Mouse (Mus musculus): ENCODE measurements around the gene Cbl.

DNA sequence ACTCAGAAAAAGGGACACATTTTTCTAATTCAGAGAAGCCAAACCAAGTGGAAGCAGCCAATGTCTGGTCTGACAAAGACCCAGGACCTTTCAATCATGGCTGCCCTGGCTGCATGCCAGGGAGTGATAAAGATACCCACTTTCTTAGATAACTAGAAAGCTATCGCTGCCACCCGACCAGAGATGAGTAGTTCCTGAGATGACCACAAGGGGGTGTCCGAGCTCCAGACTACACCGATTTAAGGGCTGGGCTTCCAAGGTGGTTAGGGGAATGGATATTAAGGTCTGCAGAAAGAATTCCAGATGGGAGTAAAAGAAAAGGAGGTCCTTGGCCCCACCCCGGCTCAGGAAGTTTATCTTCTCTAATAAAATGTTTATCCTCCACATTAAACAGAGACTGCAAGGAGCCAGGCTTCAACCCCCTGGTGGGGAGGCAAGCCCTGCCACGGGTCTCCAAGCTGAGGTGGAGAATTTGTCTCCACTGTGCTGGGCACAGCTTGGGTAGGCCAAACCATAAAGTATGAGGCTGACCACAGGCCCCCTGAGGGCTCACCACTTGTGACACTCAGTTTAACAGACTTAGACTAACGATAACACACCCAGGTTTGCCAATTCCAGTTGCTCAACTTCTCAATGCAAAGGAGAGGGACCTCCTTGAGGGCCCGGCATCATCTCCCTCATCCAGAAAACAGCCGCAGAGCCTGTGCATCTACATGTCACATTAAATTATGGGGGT, 124.3 kb downstream of the Cbl start:
- TF ChIP-seq CTCF (IDR thresholded peaks at IDR 0.05; ENCODE audit: borderline replicate concordance, extremely low read depth, insufficient read depth, insufficient read length) (peak; percentile 79), POLR2A (IDR thresholded peaks at IDR 0.05; ENCODE audit: borderline replicate concordance, extremely low read depth, insufficient read depth, insufficient read length, poor library complexity, severe bottlenecking) (no peak)
